Mouse (Mus musculus) embryonic facial prominence, embryonic 11.5 days (tissue): ENCODE results near the gene Rcl1. TPM values are rescaled to one million over a fixed set of nuclear protein-coding genes. Genes with fewer than 3 reads are reported as not detected.

Experiments
- ATAC-seq: fragments of 200-750 bp; cut with Nextera tagmentation; replicated peaks from 2 replicates; pipeline ENCODE4 v1.8.0; 2017; ENCODE audit warnings: low read depth; ENCODE audit not compliant: insufficient number of reproducible peaks, low FRiP score, low TSS enrichment
- DNase-seq: peaks from one replicate; pipeline ENCODE4 v3.0.0-alpha.2; 2015; ENCODE audit warnings: low spot score
- H3K27ac ChIP-seq: fragments of 300-500 bp; sonication (generic); replicated peaks from 2 replicates; pipeline ENCODE4 v1.5.1; 2014; ENCODE audit warnings: mild to moderate bottlenecking, low read depth, low read length, control low read depth
- H3K27me3 ChIP-seq: fragments of 300-500 bp; sonication (generic); 2 replicates; pipeline ENCODE4 v1.6.1; 2014; ENCODE audit warnings: mild to moderate bottlenecking, low read length, moderate library complexity, mixed read lengths; ENCODE audit not compliant: control insufficient read depth, insufficient read depth
- H3K36me3 ChIP-seq: fragments of 300-500 bp; sonication (generic); replicated peaks from 2 replicates; pipeline ENCODE4 v1.6.1; 2014; ENCODE audit warnings: low read depth, mild to moderate bottlenecking, low read length, moderate library complexity, mixed read lengths; ENCODE audit not compliant: control insufficient read depth, insufficient read depth
- H3K4me1 ChIP-seq: fragments of 300-500 bp; sonication (generic); 2 replicates; pipeline ENCODE4 v1.6.1; 2014; ENCODE audit warnings: low read length, mixed read lengths; ENCODE audit not compliant: control insufficient read depth, insufficient read depth
- H3K4me2 ChIP-seq: fragments of 300-500 bp; sonication (generic); 2 replicates; pipeline ENCODE4 v1.6.1; 2014; ENCODE audit warnings: low read depth, mild to moderate bottlenecking, control low read depth, low read length, moderate library complexity
- H3K4me3 ChIP-seq: fragments of 300-500 bp; sonication (generic); 2 replicates; pipeline ENCODE4 v1.5.1; 2014; ENCODE audit warnings: low read depth, low read length, control low read depth
- H3K9ac ChIP-seq: fragments of 300-500 bp; sonication (generic); replicated peaks from 2 replicates; pipeline ENCODE4 v1.6.1; 2014; ENCODE audit warnings: mild to moderate bottlenecking, control low read depth, low read length
- H3K9me3 ChIP-seq: fragments of 300-500 bp; sonication (generic); replicated peaks from 2 replicates; pipeline ENCODE4 v1.6.1; 2016; ENCODE audit warnings: mild to moderate bottlenecking, low read length, inconsistent platforms, mixed read lengths; ENCODE audit not compliant: control insufficient read depth
- WGBS: fragments of 180-500 bp; shearing (Covaris S2); extraction: QIAGEN DNeasy Blood & Tissue Kit; methylation state at CpG from one replicate; pipeline ENCODE4 v1.1.7; 2014; 5-methylcytosine and 5-hydroxymethylcytosine counted together
- microRNA counts: library from miRNA; unstranded; fragments of <30 nt; microRNA quantifications from one replicate; lab custom pipeline; 2016
- microRNA-seq: library from miRNA; unstranded; fragments of <30 nt; microRNA quantifications from one replicate; pipeline ENCODE4, GENCODE M21; 2016; ENCODE audit warnings: borderline number of aligned reads
- polyA plus RNA-seq: library from polyadenylated mRNA; unstranded; fragments of >200 nt; fragmentation: Nextera tagmentation; extraction: Ambion mirVana; gene quantifications from 2 replicates; pipeline ENCODE4 v1.2.1, GENCODE M21; 2014

Gene Rcl1
- polyA plus RNA-seq, 1 experiment from 2014 or later, result 73.3 TPM

- Histone ChIP-seq H3K9ac (no peak overlapping the region), H3K36me3 (no peaks in the 10 kb centered on the region), H3K27me3 (no peaks in the 10 kb centered on the region), H3K27ac (no peak overlapping the region), H3K9me3 (no peaks in the 10 kb centered on the region), H3K4me1 (no peaks in the 10 kb centered on the region), H3K4me2 (no peak overlapping the region), H3K4me3 (no peak overlapping the region)
- WGBS, result 89% methylated on average over 2 of the region's 2 CpGs
- DNase-seq, result no peak
- no peak for ATAC-seq
Observed at GRCm38 (mm10) chr19:29188879-29189278, 87.7 kb downstream of the Rcl1 start.

MicroRNA genes within 50 kb of the gene (microRNA counts, 519-probe panel; counts per million panel counts)
- microRNA mmu-miR-101b (lab: Ali Mortazavi, UCI), result 4,045 counts per million, percentile 62 among the panel's probes with 10 or more counts

Small RNAs within 50 kb of the gene (microRNA-seq; reads per million reads assigned to microRNA genes)
- 3,133 reads per million, percentile 84 among the genes with 10 or more reads in this experiment for gene Mir101b

Other genes starting within 250 kb of the Rcl1 start
- gene Plpp6, start 137.4 kb upstream of the Rcl1 start, polyA plus RNA-seq, result 8.4 and 9.2 TPM in 2 replicates
- 0.18 and 0.35 TPM in 2 replicates for gene 4430402I18Rik, start 133.6 kb upstream of the Rcl1 start, polyA plus RNA-seq
- gene Cdc37l1, start 111.0 kb upstream of the Rcl1 start, polyA plus RNA-seq, result 39.8 and 40.9 TPM in 2 replicates
- gene Ak3, start 53.4 kb upstream of the Rcl1 start, polyA plus RNA-seq, result 89.7 and 94.5 TPM in 2 replicates
- 12.3 and 14.9 TPM in 2 replicates for gene Jak2, start 150.5 kb downstream of the Rcl1 start, polyA plus RNA-seq
- 6.7 and 8.1 TPM in 2 replicates for gene Insl6, start 224.0 kb downstream of the Rcl1 start, polyA plus RNA-seq
- gene Rln1, start 233.3 kb downstream of the Rcl1 start, polyA plus RNA-seq, result 0.29 and 0.70 TPM in 2 replicates